Mouse (Mus musculus) colon, adult 2 months (tissue): Measurements from ENCODE around the gene Rab6a. TPM values are rescaled to one million over a fixed set of nuclear protein-coding genes. Genes with fewer than 3 reads are reported as not detected.

Source experiments
- polyA plus RNA-seq: library from polyadenylated mRNA; depleted of rRNA; stranded (reverse); fragments of >200 nt; gene quantifications from 2 replicates; pipeline ENCODE4 v1.2.3, GENCODE M21; 2012; rRNA removed

The Rab6a gene
- polyA plus RNA-seq = 51.5 and 58.8 TPM in 2 replicates

DNA sequence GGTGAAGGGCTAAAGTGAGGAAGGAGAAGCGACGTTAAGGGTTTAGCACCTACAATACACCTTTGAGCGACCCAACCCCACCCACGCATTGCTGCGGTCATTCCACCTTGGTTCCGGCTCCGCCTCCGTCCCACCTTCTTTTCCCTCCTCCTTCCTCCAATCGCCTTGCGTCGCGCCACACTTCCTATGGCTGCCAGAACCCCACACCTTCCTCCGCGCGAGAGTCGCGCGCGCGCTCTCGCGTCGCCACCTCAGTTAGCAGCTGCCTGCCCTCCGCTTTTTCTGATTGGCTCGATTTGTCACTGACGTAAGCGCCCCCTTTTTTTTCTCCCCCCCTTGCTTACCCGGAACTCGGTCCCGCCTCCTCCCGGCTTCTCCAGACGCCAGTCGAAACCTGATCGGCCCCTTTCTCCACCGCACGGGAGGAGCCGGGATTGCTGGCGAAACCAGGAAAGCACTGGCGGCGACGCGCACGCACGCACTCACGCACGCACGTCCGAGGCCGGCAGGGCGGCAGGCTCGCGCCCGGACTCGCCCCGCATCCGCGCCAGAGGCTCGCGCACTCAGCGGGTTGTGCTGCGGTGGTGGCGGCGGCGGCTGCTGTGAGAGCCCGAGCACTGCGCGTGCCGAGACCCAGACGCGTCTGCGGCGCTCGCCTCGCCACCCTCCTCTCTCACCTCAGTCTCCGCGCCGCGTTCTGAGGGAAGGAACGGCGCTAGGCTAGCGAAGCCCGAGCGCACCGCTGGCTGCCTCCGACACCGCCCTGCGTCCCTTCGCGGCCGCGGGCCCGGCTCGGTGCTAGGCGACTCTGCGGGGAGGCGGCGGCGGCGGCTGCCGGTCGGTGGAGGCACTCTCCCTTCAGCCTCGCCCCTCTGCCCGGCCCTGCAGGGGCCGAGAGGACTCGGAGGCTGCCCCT, at the start of gene Rab6a:
Rab6a (plus strand) TSS at position 197 of the 916 bp plus-strand sequence.

DNA sequence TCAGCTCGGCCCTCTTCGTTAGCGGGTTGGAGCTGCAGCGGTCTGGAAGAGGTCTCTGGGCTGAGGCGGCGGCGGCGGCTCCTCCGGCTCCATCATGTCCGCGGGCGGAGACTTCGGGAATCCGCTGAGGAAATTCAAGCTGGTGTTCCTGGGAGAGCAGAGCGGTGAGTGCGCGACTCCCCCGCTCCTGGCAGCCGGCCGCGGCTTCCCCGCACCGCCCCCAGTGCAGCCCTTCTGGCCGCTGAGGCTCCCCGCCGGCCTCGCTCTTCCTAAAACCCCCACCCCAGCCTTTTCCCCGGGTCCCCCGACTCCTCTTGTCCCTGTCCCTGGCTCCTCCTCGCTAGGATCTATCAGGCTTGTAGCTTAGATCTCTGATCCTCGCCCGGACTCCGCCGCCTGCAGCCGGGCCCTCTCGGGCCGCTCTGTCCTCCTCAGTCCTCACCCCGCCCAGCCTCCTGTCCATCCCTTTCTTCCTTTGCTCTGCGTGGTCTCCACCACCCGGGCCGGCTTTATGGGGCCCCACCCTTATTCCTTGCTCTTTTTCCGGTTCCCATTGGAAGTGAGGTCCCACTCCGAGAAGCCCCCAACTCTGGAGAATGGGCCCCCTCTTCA, 1.0 kb downstream of the Rab6a start, which contains the start of gene Mrpl48:
Mrpl48 (minus strand) TSS at position 172 of the 612 bp plus-strand sequence.

DNA sequence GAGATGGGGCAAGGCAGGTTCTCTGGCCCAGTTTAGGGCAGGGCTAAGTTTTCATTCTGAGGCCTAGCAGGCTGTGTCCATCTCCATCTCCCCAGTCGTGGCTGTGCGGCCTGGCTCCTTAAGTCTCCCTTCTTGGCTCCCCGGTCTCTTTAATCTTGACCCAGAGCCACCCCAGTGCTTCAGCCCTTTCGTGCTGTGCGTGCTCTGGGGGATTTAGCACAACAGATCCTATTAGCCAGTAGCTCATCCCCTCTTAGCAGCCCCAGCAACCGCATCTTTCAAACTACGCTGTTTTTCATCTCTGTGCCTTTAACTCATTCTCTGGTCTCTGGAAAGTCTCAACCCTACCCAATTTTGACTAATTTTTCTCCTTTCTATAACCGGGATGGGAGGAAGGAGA, 55.0 kb downstream of the Rab6a start, which contains the start of gene Plekhb1:
Plekhb1 (minus strand) TSS at position 184 of the 400 bp plus-strand sequence.

Other genes starting within 250 kb of the Rab6a start
- 15.9 and 16.0 TPM in 2 replicates for gene C2cd3, start 235.2 kb upstream of the Rab6a start, polyA plus RNA-seq
- 107 and 124 TPM in 2 replicates for gene Ppme1, start 235.1 kb upstream of the Rab6a start, polyA plus RNA-seq
- 0.22 and 0.38 TPM in 2 replicates for gene Ucp3, start 134.4 kb upstream of the Rab6a start, polyA plus RNA-seq
- 1,003 and 1,075 TPM in 2 replicates for gene Ucp2, start 114.1 kb upstream of the Rab6a start, polyA plus RNA-seq
- 0.08 and 0.14 TPM in 2 replicates for gene Dnajb13, start 92.5 kb upstream of the Rab6a start, polyA plus RNA-seq
- gene Coa4, start 70.3 kb upstream of the Rab6a start, polyA plus RNA-seq = 20.7 and 22.8 TPM in 2 replicates
- gene Mrpl48, start 891 bp downstream of the Rab6a start, polyA plus RNA-seq = 5.0 and 6.0 TPM in 2 replicates
- gene Plekhb1, start 55.0 kb downstream of the Rab6a start, polyA plus RNA-seq = 34.6 and 43.4 TPM in 2 replicates
- 54.0 and 59.4 TPM in 2 replicates for gene Fam168a, start 99.2 kb downstream of the Rab6a start, polyA plus RNA-seq